Mouse (Mus musculus) stomach, embryonic 14.5 days (tissue): ENCODE results near the gene Tmem198. TPM values are rescaled to one million over a fixed set of nuclear protein-coding genes. Genes with fewer than 3 reads are reported as not detected.

Experiments used
- ATAC-seq: fragments of 200-750 bp; cut with Nextera tagmentation; 2 replicates; pipeline ENCODE4 v1.8.0; 2017; ENCODE audit warnings: low read depth, moderate TSS enrichment; ENCODE audit not compliant: insufficient number of reproducible peaks, insufficient read depth, low FRiP score
- H3K27ac ChIP-seq: fragments of 300-500 bp; sonication (generic); 2 replicates; pipeline ENCODE4 v1.5.1; 2014; ENCODE audit warnings: mild to moderate bottlenecking, low read length, moderate library complexity, mixed read lengths
- H3K27me3 ChIP-seq: fragments of 300-500 bp; sonication (generic); 2 replicates; pipeline ENCODE4 v1.6.1; 2014; ENCODE audit warnings: low read length, control low read depth, mixed read lengths; ENCODE audit not compliant: control insufficient read depth, insufficient read depth
- H3K36me3 ChIP-seq: fragments of 300-500 bp; sonication (generic); 2 replicates; pipeline ENCODE4 v1.6.1; 2014; ENCODE audit warnings: mild to moderate bottlenecking, control low read depth, low read length, moderate library complexity, mixed read lengths; ENCODE audit not compliant: control insufficient read depth, insufficient read depth
- H3K4me1 ChIP-seq: fragments of 300-500 bp; sonication (generic); 2 replicates; pipeline ENCODE4 v1.6.1; 2014; ENCODE audit warnings: low read length, control low read depth, mixed read lengths; ENCODE audit not compliant: control insufficient read depth, insufficient read depth
- H3K4me2 ChIP-seq: fragments of 300-500 bp; sonication (generic); replicated peaks from 2 replicates; pipeline ENCODE4 v1.6.1; 2014; ENCODE audit warnings: low read depth, low read length, control low read depth
- H3K4me3 ChIP-seq: fragments of 300-500 bp; sonication (generic); 2 replicates; pipeline ENCODE4 v1.5.1; 2014; ENCODE audit warnings: low read depth, low read length, control low read depth
- H3K9ac ChIP-seq: fragments of 300-500 bp; sonication (generic); replicated peaks from 2 replicates; pipeline ENCODE4 v1.6.1; 2014; ENCODE audit warnings: low read depth, mild to moderate bottlenecking, control low read depth, low read length, moderate library complexity, mixed read lengths
- H3K9me3 ChIP-seq: fragments of 300-500 bp; sonication (generic); 2 replicates; pipeline ENCODE4 v1.6.1; 2016; ENCODE audit warnings: low read depth, low read length, control low read depth; ENCODE audit not compliant: control insufficient read depth
- WGBS: fragments of 180-500 bp; shearing (Covaris S2); extraction: QIAGEN DNeasy Blood & Tissue Kit; methylation state at CpG from one replicate; pipeline ENCODE4 v1.1.7; 2014; 5-methylcytosine and 5-hydroxymethylcytosine counted together
- polyA plus RNA-seq: library from polyadenylated mRNA; unstranded; fragments of >200 nt; fragmentation: Nextera tagmentation; extraction: Ambion mirVana; gene quantifications from 2 replicates; pipeline ENCODE4 v1.2.1, GENCODE M21; 2014

Tmem198 gene
- polyA plus RNA-seq, 1 experiment from 2014 or later = 1.6 TPM

- H3K27ac ChIP-seq = no peak overlapping the region; the same call in 1 of the 2 replicates
- H3K4me2 ChIP-seq = no peak overlapping the region
- ATAC-seq = no peak
- H3K9ac ChIP-seq = no peak overlapping the region
- WGBS = 72% methylated on average over 5 of the region's 5 CpGs
- H3K9me3 ChIP-seq = no peaks in the 10 kb centered on the region
- no peak overlapping the region for H3K4me3 ChIP-seq
- H3K36me3 ChIP-seq = no peaks in the 10 kb centered on the region
- H3K27me3 ChIP-seq = no peaks in the 10 kb centered on the region
- peaks cover 22% of the 10 kb centered on the region for H3K4me1 ChIP-seq
Measured at GRCm38 (mm10) chr1:75510154-75510553, 30.8 kb downstream of the Tmem198 start.

GRCm38 (mm10) chr1:75511437-75512210 is 32.3 kb downstream of the Tmem198 start:
- H3K36me3 ChIP-seq = no peaks in the 10 kb centered on the region
- ATAC-seq = peak; percentile 35; the same call in 1 of the 2 replicates
- no peak overlapping the region for H3K9ac ChIP-seq
- H3K4me3 ChIP-seq = no peak overlapping the region
- H3K4me2 ChIP-seq = no peak overlapping the region
- WGBS = 54% methylated on average over 4 of the region's 4 CpGs
- no peaks in the 10 kb centered on the region for H3K9me3 ChIP-seq
- H3K27me3 ChIP-seq = no peaks in the 10 kb centered on the region
- peak overlapping the region; percentile 35; the same call in 1 of the 2 replicates for H3K27ac ChIP-seq
- peaks cover 21% of the 10 kb centered on the region for H3K4me1 ChIP-seq

GRCm38 (mm10) chr1:75512550-75512949 is 33.2 kb downstream of the Tmem198 start:
- H3K9me3 ChIP-seq = no peaks in the 10 kb centered on the region
- no peak overlapping the region for H3K4me2 ChIP-seq
- WGBS = 86% methylated on average over 3 of the region's 3 CpGs
- peaks cover 15% of the 10 kb centered on the region for H3K4me1 ChIP-seq
- no peaks in the 10 kb centered on the region for H3K27me3 ChIP-seq
- no peak overlapping the region for H3K4me3 ChIP-seq
- H3K27ac ChIP-seq = no peak overlapping the region
- no peak for ATAC-seq
- no peaks in the 10 kb centered on the region for H3K36me3 ChIP-seq
- no peak overlapping the region for H3K9ac ChIP-seq

- no peaks in the 10 kb centered on the region for H3K36me3 ChIP-seq
- 66% methylated on average over 15 of the region's 15 CpGs for WGBS
- H3K27ac ChIP-seq = no peak overlapping the region
- H3K4me2 ChIP-seq = no peak overlapping the region
- ATAC-seq = no peak
- no peaks in the 10 kb centered on the region for H3K27me3 ChIP-seq
- peaks cover 20% of the 10 kb centered on the region for H3K4me1 ChIP-seq
- no peak overlapping the region for H3K4me3 ChIP-seq
- no peak overlapping the region for H3K9ac ChIP-seq
- H3K9me3 ChIP-seq = no peaks in the 10 kb centered on the region
Measured at GRCm38 (mm10) chr1:75516703-75517380, 37.5 kb downstream of the Tmem198 start.

GRCm38 (mm10) chr1:75517984-75518383 is 38.7 kb downstream of the Tmem198 start:
- Histone ChIP-seq H3K4me1 (peaks cover 23% of the 10 kb centered on the region), H3K36me3 (no peaks in the 10 kb centered on the region), H3K4me2 (no peak overlapping the region), H3K9ac (no peak overlapping the region), H3K27ac (peak overlapping the region; percentile 96; the same call in 1 of the 2 replicates), H3K27me3 (no peaks in the 10 kb centered on the region), H3K4me3 (no peak overlapping the region), H3K9me3 (no peaks in the 10 kb centered on the region)
- ATAC-seq = no peak
- 33% methylated on average over 4 of the region's 4 CpGs for WGBS

GRCm38 (mm10) chr1:75518427-75518826 is 39.1 kb downstream of the Tmem198 start:
- 92% methylated on average over 4 of the region's 4 CpGs for WGBS
- Histone ChIP-seq H3K4me2 (no peak overlapping the region), H3K36me3 (no peaks in the 10 kb centered on the region), H3K9me3 (no peaks in the 10 kb centered on the region), H3K4me3 (no peak overlapping the region), H3K27ac (peak overlapping the region; percentile 96; the same call in 1 of the 2 replicates), H3K27me3 (no peaks in the 10 kb centered on the region), H3K4me1 (peaks cover 23% of the 10 kb centered on the region), H3K9ac (no peak overlapping the region)
- no peak for ATAC-seq

- Histone ChIP-seq H3K27ac (peak overlapping the region; percentile 96), H3K4me3 (no peak overlapping the region), H3K36me3 (no peaks in the 10 kb centered on the region), H3K4me2 (no peak overlapping the region), H3K4me1 (peaks cover 23% of the 10 kb centered on the region), H3K27me3 (no peaks in the 10 kb centered on the region), H3K9ac (no peak overlapping the region), H3K9me3 (no peaks in the 10 kb centered on the region)
- WGBS = 34% methylated on average over 5 of the region's 5 CpGs
- ATAC-seq = no peak
Measured at GRCm38 (mm10) chr1:75519576-75519975, 40.2 kb downstream of the Tmem198 start.

- WGBS = under 1% methylated on average over 46 of the region's 46 CpGs
- ATAC-seq = peak; percentile 97
Measured at GRCm38 (mm10) chr1:75521321-75522031, 42.1 kb downstream of the Tmem198 start, which contains the start of gene Stk11ip. Gene Stk11ip, plus strand, starts transcription at chr1:75521529.

More at GRCm38 (mm10) chr1:75521321-75522031, 42.1 kb downstream of the Tmem198 start, which contains the start of gene Stk11ip:
- peak within 1 kb of the TSS; percentile 77 for H3K4me2 ChIP-seq
- peak within 1 kb of the TSS; percentile 58 for H3K4me3 ChIP-seq
- 0 out of 2 replicates have a peak within 1 kb of the TSS, but pooled peaks have one; percentile 2 for H3K9ac ChIP-seq
- H3K9me3 ChIP-seq = no peaks in the 10 kb centered on the region
- no peaks in the 10 kb centered on the region for H3K36me3 ChIP-seq
- H3K4me1 ChIP-seq = peaks cover 23% of the 10 kb centered on the region
- H3K27me3 ChIP-seq = no peaks in the 10 kb centered on the region
- H3K27ac ChIP-seq = peak within 1 kb of the TSS; percentile 96
